Mouse (Mus musculus): ENCODE measurements around the gene Arhgap10. TPM values are rescaled to one million over a fixed set of nuclear protein-coding genes. Genes with fewer than 3 reads are reported as not detected.

Arhgap10 gene
- total RNA-seq, 2 experiments from 2014 or later, result 3.5 to 21.8 TPM

- peak; percentile 80 for ATAC-seq (replicated peaks; ENCODE audit: poor library complexity, severe bottlenecking)
Measured at GRCm38 (mm10) chr8:77451466-77452382, 66.0 kb downstream of the Arhgap10 start.

GRCm38 (mm10) chr8:77451052-77451451 is 66.7 kb downstream of the Arhgap10 start:
- no peak for ATAC-seq (replicated peaks; ENCODE audit: poor library complexity, severe bottlenecking)

- no peak for ATAC-seq (replicated peaks; ENCODE audit: poor library complexity, severe bottlenecking)
Measured at GRCm38 (mm10) chr8:77446294-77446693, 71.5 kb downstream of the Arhgap10 start.

GRCm38 (mm10) chr8:77445642-77446041 is 72.1 kb downstream of the Arhgap10 start:
- ATAC-seq (replicated peaks; ENCODE audit: poor library complexity, severe bottlenecking), result no peak

- ATAC-seq (replicated peaks; ENCODE audit: poor library complexity, severe bottlenecking), result no peak
Measured at GRCm38 (mm10) chr8:77444166-77444870, 73.4 kb downstream of the Arhgap10 start.

- peak; percentile 88 for ATAC-seq (replicated peaks; ENCODE audit: poor library complexity, severe bottlenecking)
Measured at GRCm38 (mm10) chr8:77442452-77442851, 75.3 kb downstream of the Arhgap10 start.

- no peak; the same call in 1 of the 2 replicates for ATAC-seq (replicated peaks; ENCODE audit: poor library complexity, severe bottlenecking)
Measured at GRCm38 (mm10) chr8:77440913-77441312, 76.8 kb downstream of the Arhgap10 start.

DNA sequence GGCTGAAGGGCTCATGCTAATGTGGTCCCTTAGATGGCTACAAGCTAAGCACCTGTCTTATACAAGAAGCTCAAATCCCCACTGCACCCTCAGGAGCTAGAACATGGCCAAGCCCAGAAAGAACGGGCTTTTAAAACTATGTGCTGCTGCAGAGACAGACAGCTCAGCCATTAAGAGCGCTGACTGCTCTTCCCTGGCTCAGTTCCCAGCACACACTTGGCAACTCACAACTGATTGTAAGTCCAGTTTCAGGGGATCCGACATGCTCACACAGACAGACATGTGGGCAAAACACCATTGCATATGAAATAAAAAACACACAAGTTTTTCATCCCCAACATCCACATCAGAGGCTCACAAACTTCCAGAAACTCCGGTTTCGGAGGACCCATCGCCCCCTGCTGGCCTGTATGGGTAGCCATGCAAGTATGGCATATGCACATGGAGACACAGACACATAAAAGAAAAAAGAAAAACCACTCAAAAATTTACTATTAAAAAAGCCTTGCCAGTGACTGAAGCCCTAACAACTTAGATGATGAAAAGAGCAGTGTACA is 77.4 kb downstream of the Arhgap10 start:
- ATAC-seq (replicated peaks; ENCODE audit: poor library complexity, severe bottlenecking), result no peak

DNA sequence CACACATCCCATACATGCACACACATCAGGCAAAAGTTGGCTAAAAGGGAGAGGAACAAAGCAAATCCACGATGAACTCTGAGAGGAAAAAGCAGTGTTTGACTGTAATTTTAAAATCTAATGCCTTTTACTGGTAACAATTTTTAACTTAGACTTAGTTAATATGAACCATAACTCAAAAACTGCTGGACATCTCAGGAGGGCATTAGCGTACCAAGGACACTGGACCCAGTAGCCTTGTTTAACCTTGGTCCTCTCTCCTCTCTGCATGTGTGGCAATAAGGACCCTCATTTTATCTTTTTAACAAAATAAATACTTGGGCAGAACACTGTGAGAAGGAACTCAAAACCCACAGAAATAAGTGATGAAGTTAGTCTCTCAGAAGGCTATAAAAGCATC is 78.1 kb downstream of the Arhgap10 start:
- ATAC-seq (replicated peaks; ENCODE audit: poor library complexity, severe bottlenecking), result no peak

- ATAC-seq (replicated peaks; ENCODE audit: poor library complexity, severe bottlenecking), result no peak
Measured at GRCm38 (mm10) chr8:77437807-77438493, 79.8 kb downstream of the Arhgap10 start.

DNA sequence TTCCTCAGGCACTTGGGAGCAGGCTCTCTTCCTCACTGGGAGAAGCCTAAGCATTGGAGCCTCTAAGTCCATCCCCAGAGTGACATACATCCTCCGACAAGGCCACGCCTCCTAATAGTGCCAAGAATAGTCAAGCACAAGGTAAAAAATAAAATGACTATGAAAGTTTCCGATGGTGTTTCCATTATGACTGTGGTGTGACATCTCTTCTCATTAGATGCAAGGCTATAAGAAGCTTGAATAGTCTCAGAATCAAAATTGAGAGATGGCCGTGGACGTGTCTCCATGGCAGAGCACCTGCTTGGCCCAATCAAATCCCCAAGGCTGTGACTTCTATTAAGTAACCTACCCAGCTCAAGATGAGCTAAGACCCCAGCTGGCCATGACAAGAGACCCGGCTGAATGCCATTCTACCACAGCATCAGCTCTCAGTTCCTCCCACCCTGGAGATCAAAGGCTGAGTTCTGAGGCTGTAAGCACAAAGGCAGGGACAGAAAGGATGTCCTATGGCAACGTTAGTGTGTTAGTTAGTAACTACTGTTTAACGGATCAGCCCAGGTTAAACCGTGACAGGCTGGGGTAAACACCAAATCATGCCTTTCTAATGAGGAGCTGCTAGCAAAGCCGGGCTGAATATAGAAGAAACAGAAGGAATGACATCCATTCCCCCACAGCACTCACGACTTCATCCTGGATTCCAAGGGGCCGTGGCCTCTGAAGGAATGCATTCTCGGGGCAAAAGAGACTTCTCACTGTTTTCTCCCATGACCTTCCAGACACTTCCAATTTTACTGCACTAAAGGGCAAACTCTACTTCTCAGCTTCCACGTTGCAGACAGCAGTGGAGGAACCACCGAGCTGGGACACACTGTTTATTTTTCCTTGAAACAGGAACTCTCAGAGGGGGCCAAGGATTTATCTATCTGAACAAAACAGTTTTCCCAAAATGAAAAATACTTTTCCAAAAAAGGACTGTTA is 81.5 kb downstream of the Arhgap10 start:
- no peak for ATAC-seq (replicated peaks; ENCODE audit: poor library complexity, severe bottlenecking)

DNA sequence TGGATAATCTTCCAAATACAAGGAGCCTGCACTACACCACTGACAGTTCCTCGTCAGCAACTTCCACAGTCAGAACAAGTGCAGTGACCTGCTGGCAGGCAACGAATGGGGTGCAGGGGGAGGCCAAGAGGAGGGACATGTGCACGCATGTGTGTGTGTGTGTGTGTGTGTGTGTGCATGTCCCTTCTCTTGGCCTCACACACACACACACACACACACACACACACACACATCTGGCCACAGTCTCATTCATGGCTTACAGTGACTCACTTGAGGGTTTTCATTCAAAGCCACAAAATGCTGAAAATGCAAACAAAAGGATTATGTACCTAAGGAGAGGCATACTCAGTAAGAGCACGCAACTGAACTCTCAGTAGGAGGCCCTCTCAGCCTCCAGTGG is 84.5 kb downstream of the Arhgap10 start:
- ATAC-seq (replicated peaks; ENCODE audit: poor library complexity, severe bottlenecking), result no peak

DNA sequence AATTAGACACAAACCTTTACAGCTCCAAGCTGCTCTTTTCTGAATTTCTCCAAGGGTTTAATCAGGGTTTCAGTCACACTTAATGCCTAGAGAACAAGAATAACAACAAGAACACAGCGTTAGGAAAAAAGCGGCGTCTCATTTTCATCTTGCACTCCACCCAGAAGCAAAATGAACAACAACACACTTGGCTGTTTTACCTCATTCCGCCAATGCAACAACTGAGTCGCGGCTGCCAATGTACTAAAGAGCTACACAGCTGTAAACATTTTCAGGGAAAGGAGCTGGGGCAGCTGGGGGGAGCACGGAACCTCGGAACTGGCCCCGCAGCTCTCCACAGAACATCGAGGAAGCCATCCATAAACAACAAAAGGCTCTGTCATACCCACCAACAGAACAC is 85.0 kb downstream of the Arhgap10 start:
- no peak for ATAC-seq (replicated peaks; ENCODE audit: poor library complexity, severe bottlenecking)

DNA sequence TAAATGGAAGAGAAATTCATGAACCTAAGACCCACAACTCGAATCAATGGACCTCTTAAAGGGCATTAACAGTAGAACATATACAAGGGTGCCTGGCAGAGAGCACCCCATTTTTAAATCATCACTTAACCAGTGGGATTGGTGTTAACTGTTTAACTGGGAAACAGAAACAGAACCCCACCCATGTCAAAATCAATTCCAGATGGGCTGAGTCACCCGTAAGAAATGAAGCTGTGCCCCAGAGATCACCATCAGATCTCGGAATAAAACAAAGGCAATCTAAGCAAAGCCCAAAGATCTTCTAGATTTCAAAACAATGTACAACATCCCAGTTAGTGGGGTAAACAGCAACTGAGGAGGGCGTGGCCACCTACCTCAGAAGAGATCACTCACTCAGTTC is 89.3 kb downstream of the Arhgap10 start:
- no peak for ATAC-seq (replicated peaks; ENCODE audit: poor library complexity, severe bottlenecking)

GRCm38 (mm10) chr8:77428015-77428414 is 89.7 kb downstream of the Arhgap10 start:
- ATAC-seq (replicated peaks; ENCODE audit: poor library complexity, severe bottlenecking), result no peak

GRCm38 (mm10) chr8:77427438-77427837 is 90.3 kb downstream of the Arhgap10 start:
- ATAC-seq (replicated peaks; ENCODE audit: poor library complexity, severe bottlenecking), result no peak

DNA sequence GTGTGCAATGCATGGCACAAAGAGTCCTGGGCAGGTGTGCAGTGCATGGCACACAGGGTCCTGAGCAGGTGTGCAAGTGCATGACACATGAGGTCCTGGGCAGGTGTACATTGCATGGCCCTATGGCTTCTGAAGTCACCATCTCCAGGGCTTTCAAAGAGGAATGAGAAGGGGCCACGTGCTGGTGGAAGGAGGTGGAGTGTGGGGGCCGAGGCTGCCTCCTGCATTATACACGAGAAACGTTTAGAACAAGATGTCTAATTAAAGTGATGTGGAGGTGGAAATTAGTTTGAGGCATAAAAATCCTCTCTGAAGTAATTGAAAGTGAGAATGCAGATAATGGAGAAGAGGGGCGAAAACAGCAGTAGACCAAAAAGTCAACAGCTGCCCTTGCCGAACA is 93.9 kb downstream of the Arhgap10 start:
- no peak for ATAC-seq (replicated peaks; ENCODE audit: poor library complexity, severe bottlenecking)

DNA sequence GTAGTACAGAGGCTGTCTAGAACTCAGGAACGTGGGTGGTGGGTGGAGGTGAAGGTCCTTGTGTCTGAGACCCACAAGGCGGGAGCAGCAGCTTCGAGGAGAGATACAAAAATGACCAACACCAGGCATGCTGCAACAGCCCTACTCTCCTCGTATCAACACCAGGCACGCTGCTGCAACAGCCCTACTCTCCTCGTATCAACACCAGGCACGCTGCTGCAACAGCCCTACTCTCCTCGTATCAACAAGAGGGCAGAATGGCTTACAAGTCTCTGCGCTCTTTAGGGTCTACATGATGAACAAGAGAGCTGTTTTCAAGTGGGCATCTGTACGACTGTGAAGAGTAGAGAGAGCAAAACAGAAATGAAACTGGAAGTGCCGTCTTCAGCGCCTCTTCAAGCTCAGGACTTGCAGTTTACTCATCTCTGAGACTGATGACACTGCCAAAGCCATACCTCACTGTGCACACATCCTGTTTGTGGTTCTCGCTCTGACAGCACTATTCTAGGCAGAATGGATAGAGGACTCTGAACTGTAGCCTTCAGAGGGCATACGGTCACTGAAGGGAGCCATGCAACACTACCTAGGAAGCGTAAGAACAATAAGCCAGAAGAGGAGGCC is 95.0 kb downstream of the Arhgap10 start:
- peak; percentile 90 for ATAC-seq (replicated peaks; ENCODE audit: poor library complexity, severe bottlenecking)

GRCm38 (mm10) chr8:77421596-77421995 is 96.2 kb downstream of the Arhgap10 start:
- ATAC-seq (replicated peaks; ENCODE audit: poor library complexity, severe bottlenecking), result no peak
